Mouse (Mus musculus) cerebellum, adult (tissue): Measurements from ENCODE around the gene Tarbp2.
A peak's percentile ranks its signal among the peaks of the same experiment; 100 is the strongest.

Experiments used
- ATAC-seq: cut with Nextera tagmentation; 2 replicates; pipeline ENCODE4 v1.9.2; 2017; ENCODE audit warnings: mild to moderate bottlenecking, moderate library complexity, mixed read lengths; ENCODE audit not compliant: insufficient number of reproducible peaks, low FRiP score, low TSS enrichment

The Tarbp2 gene

GRCm38 (mm10) chr15:102521480-102521879, 3.5 kb downstream of the Tarbp2 start:
- no peak for ATAC-seq

GRCm38 (mm10) chr15:102524892-102525485, 7.0 kb downstream of the Tarbp2 start, which contains the start of gene Npff:
Gene Npff, minus strand, starts transcription at chr15:102524942.
- 0 out of 2 replicates have a peak, but pooled peaks have one; percentile 40 for ATAC-seq

- ATAC-seq, result no peak
Observed at GRCm38 (mm10) chr15:102526111-102527002, 8.4 kb downstream of the Tarbp2 start.

DNA sequence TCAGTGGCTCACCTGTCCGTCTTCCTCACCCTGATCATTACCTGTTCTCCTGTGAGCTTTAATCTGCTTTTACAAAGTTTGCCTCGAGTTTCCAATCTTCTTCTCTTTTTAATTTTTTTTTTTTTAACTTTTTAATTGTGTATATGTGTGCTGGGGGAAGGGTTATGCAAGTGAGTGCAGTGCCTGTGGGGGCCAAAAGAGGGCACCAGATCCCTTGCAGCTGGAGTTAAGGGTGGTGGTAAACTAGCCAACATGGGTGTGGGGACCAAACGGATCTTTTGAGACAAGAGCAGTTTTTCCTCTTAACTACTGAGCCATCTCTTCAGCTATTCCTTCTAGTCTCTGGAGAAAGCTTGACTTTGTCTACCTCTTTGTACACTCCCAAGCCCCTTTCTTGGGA, 9.9 kb downstream of the Tarbp2 start:
- ATAC-seq, result no peak

DNA sequence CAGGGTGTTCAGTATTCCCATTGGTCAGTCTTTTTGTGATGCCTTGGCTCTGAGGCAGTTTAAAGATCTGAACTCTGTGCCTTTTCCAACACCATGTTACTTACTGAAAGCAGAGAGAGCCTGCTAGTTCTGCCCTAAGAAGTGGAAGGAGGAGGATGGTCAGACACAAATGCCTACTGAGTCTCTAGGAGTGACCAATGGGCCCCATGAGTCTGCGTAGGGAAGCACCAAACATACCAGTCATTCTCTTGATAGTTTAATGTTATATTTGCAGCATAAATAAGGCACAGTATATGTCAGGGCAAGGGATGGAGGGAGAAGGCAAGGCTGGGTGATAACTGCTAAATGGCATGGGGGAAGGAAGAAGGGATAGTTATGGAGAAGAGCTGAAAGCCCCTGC, 10.4 kb downstream of the Tarbp2 start:
- no peak for ATAC-seq

DNA sequence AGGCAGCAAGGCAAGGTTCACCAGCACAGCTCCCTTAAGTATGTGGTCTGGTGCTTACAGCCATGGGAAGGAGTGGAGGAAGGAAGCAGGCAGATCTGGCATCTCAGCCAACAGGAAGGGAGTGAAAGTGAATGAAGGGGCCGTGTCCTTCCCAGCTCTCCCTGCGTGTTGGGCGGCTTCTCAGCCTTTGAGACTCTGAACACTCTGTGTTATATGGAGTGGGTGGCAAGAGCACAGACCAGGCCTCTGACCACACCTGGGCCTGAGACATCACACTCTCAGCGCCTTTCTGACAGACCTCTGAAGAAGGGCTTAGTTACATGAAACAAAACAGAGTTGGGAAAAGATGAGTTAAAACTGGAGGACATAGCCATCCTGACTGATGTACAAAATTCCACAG, 12.6 kb downstream of the Tarbp2 start:
- no peak for ATAC-seq

DNA sequence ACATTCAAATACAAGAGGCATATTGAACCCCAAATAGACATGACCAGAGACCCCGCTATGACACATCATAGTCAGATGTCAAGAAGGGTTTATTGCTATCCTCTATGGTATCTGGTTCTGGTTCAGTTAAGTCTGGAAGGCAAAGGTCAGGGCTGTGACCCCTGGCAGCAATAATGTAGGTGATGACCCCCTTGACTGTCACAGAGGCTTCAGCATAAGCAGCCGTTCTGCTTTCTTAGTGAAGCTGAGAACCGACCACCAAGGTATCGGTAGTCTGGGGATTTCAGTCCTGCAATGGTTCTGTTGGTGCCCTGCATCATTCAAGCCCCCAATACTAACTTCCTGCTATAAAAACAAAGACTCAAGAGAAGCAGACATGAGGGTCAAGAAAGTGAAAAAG, 13.6 kb downstream of the Tarbp2 start:
- no peak for ATAC-seq

- ATAC-seq, result peak; percentile 82
Observed at GRCm38 (mm10) chr15:102532106-102532900, 14.3 kb downstream of the Tarbp2 start.

- no peak for ATAC-seq
Observed at GRCm38 (mm10) chr15:102533926-102534325, 15.9 kb downstream of the Tarbp2 start.

GRCm38 (mm10) chr15:102544801-102545200, 26.8 kb downstream of the Tarbp2 start:
- ATAC-seq, result peak; percentile 85

DNA sequence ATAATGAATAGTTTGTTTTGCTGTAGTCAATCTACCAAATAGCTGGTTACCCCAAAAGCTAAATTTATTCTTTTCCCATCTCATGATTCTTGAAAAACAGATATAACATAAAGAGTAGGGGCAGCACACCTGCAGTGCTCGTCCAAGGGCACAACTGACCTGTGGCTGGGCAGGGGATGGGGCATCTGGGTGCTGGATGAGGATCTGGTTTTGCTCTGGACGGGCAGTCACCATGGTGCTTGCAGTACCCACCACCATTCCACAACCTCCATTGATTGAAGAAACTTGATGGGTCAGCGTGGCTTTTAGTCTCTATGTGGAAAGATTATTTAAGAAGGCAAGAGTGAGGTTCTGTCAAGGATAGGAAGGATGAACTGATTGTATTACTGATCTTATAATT, 28.3 kb downstream of the Tarbp2 start:
- ATAC-seq, result no peak

- peak; percentile 79 for ATAC-seq
Observed at GRCm38 (mm10) chr15:102546677-102547427, 28.9 kb downstream of the Tarbp2 start.

GRCm38 (mm10) chr15:102547478-102547877, 29.5 kb downstream of the Tarbp2 start:
- ATAC-seq, result peak; percentile 62

- ATAC-seq, result no peak
Observed at GRCm38 (mm10) chr15:102552599-102552998, 34.6 kb downstream of the Tarbp2 start.

- no peak for ATAC-seq
Observed at GRCm38 (mm10) chr15:102555581-102555980, 37.6 kb downstream of the Tarbp2 start.

- ATAC-seq, result peak; percentile 66; the same call in 1 of the 2 replicates
Observed at GRCm38 (mm10) chr15:102557580-102557979, 39.6 kb downstream of the Tarbp2 start.

DNA sequence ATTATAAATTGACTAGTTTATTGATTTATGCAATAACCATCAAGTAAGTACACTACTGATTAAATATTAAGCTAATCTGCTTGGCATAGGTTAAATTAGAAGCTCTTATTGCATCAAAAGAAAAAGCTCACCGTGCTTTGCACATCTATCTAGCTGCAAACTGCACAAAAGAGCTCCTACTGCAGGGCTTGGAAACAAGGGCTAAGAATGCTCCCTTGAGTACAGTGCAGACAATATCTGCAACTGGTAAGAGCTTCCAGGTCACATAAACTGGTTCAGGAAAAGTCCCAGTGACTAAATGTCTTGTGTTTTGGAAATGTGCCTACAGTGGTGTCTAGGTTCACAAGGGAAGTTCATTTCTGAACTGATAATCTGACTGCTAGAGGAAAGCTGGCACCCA, 44.5 kb downstream of the Tarbp2 start:
- ATAC-seq, result no peak

DNA sequence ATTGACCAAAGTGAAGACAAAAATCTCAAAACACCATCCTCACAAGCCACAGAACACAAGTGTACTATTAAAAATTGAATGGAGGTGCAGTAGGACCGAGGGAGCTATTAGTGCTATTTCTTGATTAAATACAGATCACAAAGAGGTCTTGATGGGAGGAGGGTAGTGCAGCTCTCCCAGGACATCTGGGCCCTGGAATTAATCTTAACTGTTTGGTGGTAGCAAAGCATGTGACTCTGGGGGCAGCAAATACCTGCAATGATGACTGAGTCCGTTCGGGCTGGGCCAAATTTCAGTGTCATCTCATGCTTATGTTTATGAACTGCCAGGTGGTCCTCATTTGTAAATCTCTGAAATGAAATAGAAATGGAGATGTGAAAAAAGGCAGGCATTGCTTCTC, 45.1 kb downstream of the Tarbp2 start:
- ATAC-seq, result no peak

GRCm38 (mm10) chr15:102563681-102564080, 45.7 kb downstream of the Tarbp2 start:
- peak; percentile 49; the same call in 1 of the 2 replicates for ATAC-seq

GRCm38 (mm10) chr15:102567849-102568248, 49.9 kb downstream of the Tarbp2 start:
- ATAC-seq, result no peak
